Mouse (Mus musculus) ES-E14 (cell line): Measurements from ENCODE around the gene Tac2.

Experiments
- MAFK ChIP-seq: IDR thresholded peaks from 2 replicates; pipeline ENCODE4 v1.6.1; 2014; ENCODE audit warnings: mild to moderate bottlenecking, low read depth, low read length, inconsistent platforms; ENCODE audit not compliant: insufficient read depth
- ZNF384 ChIP-seq: IDR thresholded peaks from 2 replicates; pipeline ENCODE4 v1.6.1; 2012; ENCODE audit warnings: low read depth, low read length, inconsistent platforms

DNA sequence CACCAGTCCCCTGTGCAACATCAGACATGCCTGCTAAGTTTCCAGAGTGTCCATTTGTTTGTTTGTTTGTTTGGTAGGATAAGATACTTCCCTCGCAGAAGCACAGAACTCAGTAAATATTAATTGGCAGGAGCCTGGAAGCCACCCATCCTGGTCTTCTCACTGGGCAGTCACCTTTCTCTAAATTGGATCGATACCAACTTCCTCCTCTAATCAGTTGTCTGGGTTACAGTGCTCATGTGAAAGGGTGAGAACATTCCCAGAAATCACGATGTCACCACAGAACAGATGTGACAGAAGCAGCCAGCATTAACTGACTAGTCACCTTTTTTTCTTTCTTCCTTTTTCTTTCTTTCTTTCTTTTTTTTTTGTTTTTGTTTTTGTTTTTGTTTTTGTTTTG is 31.0 kb downstream of the Tac2 start:
- no peak for TF ChIP-seq MAFK
- TF ChIP-seq ZNF384: no peak
